Mouse (Mus musculus) 3134 (cell line): ENCODE data around the gene Olfr835.

Source experiments
- DNase-seq: peaks from one replicate; pipeline ENCODE4 v3.0.0-alpha.2; 2011; ENCODE audit warnings: low spot score; ENCODE audit not compliant: insufficient read length; ENCODE audit errors: extremely low read depth

Olfr835 gene

GRCm38 (mm10) chr9:19032435-19032834 is at the start of gene Olfr835:
Gene Olfr835 (plus strand): TSS chr9:19032735.
- no peak for DNase-seq

GRCm38 (mm10) chr9:18987690-18988089 is 44.8 kb upstream of the Olfr835 start, which contains the start of gene Olfr834:
Gene Olfr834 (plus strand): TSS chr9:18987990.
- no peak for DNase-seq

- DNase-seq: no peak
These were observed 52.5 kb downstream of the Olfr835 start for GRCm38 (mm10) chr9:19084986-19085385.
